Mouse (Mus musculus): ENCODE data around the gene Macrod2. TPM values are rescaled to one million over a fixed set of nuclear protein-coding genes. Genes with fewer than 3 reads are reported as not detected.

Macrod2 gene
- polyA plus RNA-seq, 1 experiment from 2014 or later, result 19.9 TPM

DNA sequence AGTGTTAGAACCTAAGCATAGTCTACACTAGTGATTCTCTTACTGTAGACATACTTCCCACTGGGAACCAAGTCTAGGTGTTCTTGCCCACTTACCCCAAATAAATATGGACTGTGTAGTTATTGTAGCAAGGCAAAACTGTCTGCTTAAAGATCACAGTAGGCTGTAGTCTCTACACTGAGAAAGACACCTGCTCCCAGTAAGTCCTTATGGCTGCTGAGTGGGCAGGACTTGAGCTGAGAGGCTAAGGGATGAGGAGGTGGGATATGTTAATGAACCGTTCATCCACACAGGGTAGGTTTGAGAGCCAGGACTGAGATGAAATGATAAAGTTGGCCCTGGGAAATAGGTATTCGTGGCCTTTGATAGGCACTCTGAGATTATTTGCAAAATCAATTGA, 1869.6 kb downstream of the Macrod2 start:
- no peak overlapping the region for H3K4me3 ChIP-seq (ENCODE audit: low read depth, low read length)
- H3K9me3 ChIP-seq (ENCODE audit: control insufficient read depth, low read length), result no peaks in the 10 kb centered on the region
- H3K9ac ChIP-seq (ENCODE audit: low read depth, low read length), result no peak overlapping the region
- ATAC-seq (replicated peaks; ENCODE audit: low FRiP score) (no peak; the same call in 1 of the 2 replicates), DNase-seq (ENCODE audit: low spot score) (no peak)
- no peaks in the 10 kb centered on the region for H3K27me3 ChIP-seq (replicated peaks; ENCODE audit: control insufficient read depth, insufficient read depth, low read length)
- H3K36me3 ChIP-seq (ENCODE audit: control insufficient read depth, insufficient read depth, low read length), result no peaks in the 10 kb centered on the region
- H3K27ac ChIP-seq (ENCODE audit: low read depth, low read length), result no peak overlapping the region
- no peak overlapping the region for H3K4me2 ChIP-seq
- 63% methylated on average over 2 of the region's 2 CpGs for WGBS
- H3K4me1 ChIP-seq (replicated peaks; ENCODE audit: control insufficient read depth, insufficient read depth, low read length), result no peaks in the 10 kb centered on the region

DNA sequence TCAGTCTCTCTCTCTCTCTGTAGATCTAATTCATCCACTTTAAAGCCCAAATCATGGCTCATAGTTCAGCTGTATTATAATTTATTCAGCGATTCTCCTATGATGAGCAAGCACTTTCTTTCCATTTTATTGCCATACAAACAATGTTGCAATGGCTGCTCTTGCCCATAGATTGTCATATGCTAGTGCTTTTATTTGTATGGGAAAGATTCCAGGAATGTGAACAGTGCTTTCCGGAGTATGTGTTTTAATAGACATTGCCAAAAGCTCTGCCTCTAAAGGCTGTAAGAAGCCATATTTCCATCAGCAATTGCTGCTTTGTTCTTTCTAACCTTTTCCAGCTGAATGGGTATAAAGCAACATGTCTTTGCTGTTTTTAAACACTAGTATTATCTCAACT, 1872.7 kb downstream of the Macrod2 start:
- Histone ChIP-seq H3K4me1 (replicated peaks; ENCODE audit: control insufficient read depth, insufficient read depth, low read length) (no peaks in the 10 kb centered on the region), H3K27ac (ENCODE audit: low read depth, low read length) (no peak overlapping the region), H3K4me3 (ENCODE audit: low read depth, low read length) (no peak overlapping the region), H3K27me3 (replicated peaks; ENCODE audit: control insufficient read depth, insufficient read depth, low read length) (no peaks in the 10 kb centered on the region), H3K9ac (ENCODE audit: low read depth, low read length) (no peak overlapping the region), H3K4me2 (no peak overlapping the region), H3K36me3 (ENCODE audit: control insufficient read depth, insufficient read depth, low read length) (no peaks in the 10 kb centered on the region), H3K9me3 (ENCODE audit: control insufficient read depth, low read length) (no peaks in the 10 kb centered on the region)
- 86% methylated on average over 2 of the region's 2 CpGs for WGBS
- ATAC-seq (replicated peaks; ENCODE audit: low FRiP score) (no peak), DNase-seq (ENCODE audit: low spot score) (no peak)

DNA sequence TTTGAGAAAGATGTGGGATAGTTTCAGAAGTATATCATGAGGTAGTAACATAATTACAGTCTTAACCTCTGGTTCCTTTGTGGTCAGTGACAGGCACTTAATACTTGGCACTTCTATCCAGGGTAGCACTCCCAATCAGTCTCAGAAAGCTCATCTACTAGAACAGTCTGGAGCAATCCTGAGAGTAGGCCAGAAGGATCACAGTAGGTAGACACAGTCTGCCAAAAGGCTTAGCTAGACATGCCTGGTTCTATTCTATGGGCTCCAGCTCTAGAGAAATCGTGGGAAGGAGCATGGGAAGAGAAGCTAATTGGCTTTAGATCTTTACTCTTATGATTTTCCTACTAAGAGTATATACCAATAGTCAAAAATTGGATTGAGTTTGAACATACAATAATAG, 1891.7 kb downstream of the Macrod2 start:
- WGBS, result 40% methylated on average over 1 of the region's 1 CpGs
- Histone ChIP-seq H3K9ac (ENCODE audit: low read depth, low read length) (no peak overlapping the region), H3K4me2 (no peak overlapping the region), H3K4me3 (ENCODE audit: low read depth, low read length) (no peak overlapping the region), H3K9me3 (ENCODE audit: control insufficient read depth, low read length) (no peaks in the 10 kb centered on the region), H3K36me3 (ENCODE audit: control insufficient read depth, insufficient read depth, low read length) (no peaks in the 10 kb centered on the region), H3K4me1 (replicated peaks; ENCODE audit: control insufficient read depth, insufficient read depth, low read length) (no peaks in the 10 kb centered on the region), H3K27me3 (replicated peaks; ENCODE audit: control insufficient read depth, insufficient read depth, low read length) (no peaks in the 10 kb centered on the region), H3K27ac (ENCODE audit: low read depth, low read length) (no peak overlapping the region)
- DNase-seq (ENCODE audit: low spot score) (no peak), ATAC-seq (replicated peaks; ENCODE audit: low FRiP score) (no peak)

DNA sequence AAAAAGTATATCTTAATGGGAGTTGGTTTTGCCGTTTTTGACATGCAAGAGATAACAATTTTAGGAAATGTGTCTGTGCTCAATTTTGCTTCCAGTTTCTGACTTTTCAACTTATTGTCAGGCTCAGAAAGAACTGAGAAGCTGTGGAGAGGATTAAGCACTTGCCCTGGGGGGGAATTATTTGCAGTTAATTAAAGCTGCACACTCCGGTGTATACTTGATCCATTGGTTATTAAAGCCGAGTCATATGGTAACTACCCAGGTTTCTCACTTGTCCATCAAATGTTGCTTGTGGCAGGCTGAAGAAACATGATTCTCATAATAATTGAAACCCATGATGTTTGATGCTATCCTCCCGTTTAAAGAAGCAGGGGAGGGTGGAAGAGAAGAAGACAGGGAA, 1899.7 kb downstream of the Macrod2 start:
- no peak overlapping the region for H3K4me3 ChIP-seq (ENCODE audit: low read depth, low read length)
- no peak for ATAC-seq (replicated peaks; ENCODE audit: low FRiP score)
- 81% methylated on average over 4 of the region's 4 CpGs for WGBS

DNA sequence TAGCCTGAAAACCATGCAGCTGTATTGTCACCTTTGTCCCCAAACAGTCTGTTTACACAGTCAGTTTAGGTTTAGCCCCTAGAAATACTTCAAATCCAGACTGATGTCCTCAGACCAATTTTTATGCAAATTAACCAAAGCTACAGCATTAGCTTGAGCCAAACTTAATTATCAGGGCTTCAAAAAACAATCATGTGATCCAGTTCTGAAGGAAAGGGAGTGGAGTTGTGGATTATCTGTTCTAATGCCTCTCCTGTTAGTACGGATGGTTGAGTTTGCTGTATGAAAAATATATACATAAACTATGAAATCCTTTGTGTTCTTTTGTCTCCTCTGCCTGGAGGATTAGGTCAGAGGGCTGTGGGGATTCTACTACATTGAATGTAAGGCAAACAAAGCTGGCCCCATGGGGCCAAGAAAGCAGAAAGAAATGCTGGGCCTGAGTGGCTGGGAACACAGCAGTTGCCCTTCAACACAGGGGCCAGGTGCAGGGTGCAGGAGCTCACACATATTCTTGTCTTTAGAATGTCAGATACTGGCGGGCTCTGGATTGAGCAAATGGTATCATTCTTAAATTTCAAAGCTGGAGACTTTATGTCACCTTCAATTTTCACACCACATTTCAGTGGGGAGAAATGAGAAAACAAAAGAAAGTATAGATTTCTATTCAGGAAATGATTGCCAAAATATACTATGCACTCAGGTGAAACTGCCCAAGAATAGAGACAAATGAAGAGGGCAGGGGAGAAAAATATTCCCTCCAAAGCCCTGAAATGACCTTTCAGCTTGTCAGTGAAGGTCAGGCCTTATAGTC, 1908.2 kb downstream of the Macrod2 start:
- 46% methylated on average over 2 of the region's 2 CpGs for WGBS
- no peaks in the 10 kb centered on the region for H3K4me1 ChIP-seq (replicated peaks; ENCODE audit: control insufficient read depth, insufficient read depth, low read length)
- no peak for ATAC-seq (replicated peaks; ENCODE audit: low FRiP score)

More for the DNA sequence above, 1899.7 kb downstream of the Macrod2 start:
- no peak overlapping the region for H3K9ac ChIP-seq (ENCODE audit: low read depth, low read length)
- H3K4me2 ChIP-seq, result no peak overlapping the region
- no peak for DNase-seq (ENCODE audit: low spot score)
- H3K27ac ChIP-seq (ENCODE audit: low read depth, low read length), result no peak overlapping the region
- H3K4me1 ChIP-seq (replicated peaks; ENCODE audit: control insufficient read depth, insufficient read depth, low read length), result no peaks in the 10 kb centered on the region
- H3K27me3 ChIP-seq (replicated peaks; ENCODE audit: control insufficient read depth, insufficient read depth, low read length), result no peaks in the 10 kb centered on the region
- H3K36me3 ChIP-seq (ENCODE audit: control insufficient read depth, insufficient read depth, low read length), result no peaks in the 10 kb centered on the region
- no peaks in the 10 kb centered on the region for H3K9me3 ChIP-seq (ENCODE audit: control insufficient read depth, low read length)

GRCm38 (mm10) chr2:142303912-142304182, 1908.7 kb downstream of the Macrod2 start:
- Histone ChIP-seq H3K4me2 (no peak overlapping the region), H3K9me3 (ENCODE audit: control insufficient read depth, low read length) (no peaks in the 10 kb centered on the region), H3K27me3 (replicated peaks; ENCODE audit: control insufficient read depth, insufficient read depth, low read length) (no peaks in the 10 kb centered on the region), H3K4me3 (ENCODE audit: low read depth, low read length) (no peak overlapping the region), H3K9ac (ENCODE audit: low read depth, low read length) (no peak overlapping the region), H3K4me1 (replicated peaks; ENCODE audit: control insufficient read depth, insufficient read depth, low read length) (no peaks in the 10 kb centered on the region), H3K36me3 (ENCODE audit: control insufficient read depth, insufficient read depth, low read length) (no peaks in the 10 kb centered on the region), H3K27ac (ENCODE audit: low read depth, low read length) (no peak overlapping the region)
- DNase-seq (ENCODE audit: low spot score) (no peak), ATAC-seq (replicated peaks; ENCODE audit: low FRiP score) (no peak)
- 60% methylated on average over 2 of the region's 2 CpGs for WGBS

More for the DNA sequence above, 1908.2 kb downstream of the Macrod2 start:
- Histone ChIP-seq H3K4me2 (no peak overlapping the region), H3K4me3 (ENCODE audit: low read depth, low read length) (no peak overlapping the region), H3K27me3 (replicated peaks; ENCODE audit: control insufficient read depth, insufficient read depth, low read length) (no peaks in the 10 kb centered on the region), H3K36me3 (ENCODE audit: control insufficient read depth, insufficient read depth, low read length) (no peaks in the 10 kb centered on the region), H3K9me3 (ENCODE audit: control insufficient read depth, low read length) (no peaks in the 10 kb centered on the region), H3K9ac (ENCODE audit: low read depth, low read length) (no peak overlapping the region), H3K27ac (ENCODE audit: low read depth, low read length) (no peak overlapping the region)
- no peak for DNase-seq (ENCODE audit: low spot score)

GRCm38 (mm10) chr2:142323158-142323557, 1928.0 kb downstream of the Macrod2 start:
- Histone ChIP-seq H3K27ac (ENCODE audit: low read depth, low read length) (no peak overlapping the region), H3K4me2 (no peak overlapping the region), H3K9me3 (ENCODE audit: control insufficient read depth, low read length) (no peaks in the 10 kb centered on the region), H3K36me3 (ENCODE audit: control insufficient read depth, insufficient read depth, low read length) (no peaks in the 10 kb centered on the region), H3K27me3 (replicated peaks; ENCODE audit: control insufficient read depth, insufficient read depth, low read length) (no peaks in the 10 kb centered on the region), H3K9ac (ENCODE audit: low read depth, low read length) (no peak overlapping the region), H3K4me3 (ENCODE audit: low read depth, low read length) (no peak overlapping the region), H3K4me1 (replicated peaks; ENCODE audit: control insufficient read depth, insufficient read depth, low read length) (no peaks in the 10 kb centered on the region)
- ATAC-seq (replicated peaks; ENCODE audit: low FRiP score) (no peak), DNase-seq (ENCODE audit: low spot score) (no peak)
- 71% methylated on average over 3 of the region's 3 CpGs for WGBS

DNA sequence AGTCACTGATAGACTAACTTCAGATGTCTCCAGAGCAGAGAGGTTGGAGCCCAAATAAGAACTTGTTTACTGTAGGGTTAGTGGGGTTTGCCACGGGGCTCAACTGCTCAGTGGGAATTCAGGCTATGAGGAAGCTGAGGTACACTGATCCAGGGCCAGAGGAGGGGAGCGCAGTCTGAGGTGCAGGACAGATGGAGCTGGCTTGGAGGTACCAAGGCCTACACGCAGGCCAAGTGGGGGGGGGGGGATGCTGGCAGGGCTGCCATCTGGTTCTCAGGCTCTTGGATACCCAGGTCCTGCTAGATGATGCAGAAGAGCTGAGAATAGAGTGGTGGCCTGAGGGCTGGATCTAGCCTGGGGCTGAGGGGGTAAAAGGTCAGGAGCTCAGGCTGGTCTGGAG, 1931.6 kb downstream of the Macrod2 start:
- H3K4me2 ChIP-seq, result no peak overlapping the region
- H3K9ac ChIP-seq (ENCODE audit: low read depth, low read length), result no peak overlapping the region
- H3K4me1 ChIP-seq (replicated peaks; ENCODE audit: control insufficient read depth, insufficient read depth, low read length), result no peaks in the 10 kb centered on the region
- H3K27me3 ChIP-seq (replicated peaks; ENCODE audit: control insufficient read depth, insufficient read depth, low read length), result no peaks in the 10 kb centered on the region
- H3K27ac ChIP-seq (ENCODE audit: low read depth, low read length), result no peak overlapping the region
- no peaks in the 10 kb centered on the region for H3K36me3 ChIP-seq (ENCODE audit: control insufficient read depth, insufficient read depth, low read length)
- 72% methylated on average over 3 of the region's 3 CpGs for WGBS
- no peak overlapping the region for H3K4me3 ChIP-seq (ENCODE audit: low read depth, low read length)
- no peaks in the 10 kb centered on the region for H3K9me3 ChIP-seq (ENCODE audit: control insufficient read depth, low read length)
- no peak for ATAC-seq (replicated peaks; ENCODE audit: low FRiP score)
- DNase-seq (ENCODE audit: low spot score), result no peak

DNA sequence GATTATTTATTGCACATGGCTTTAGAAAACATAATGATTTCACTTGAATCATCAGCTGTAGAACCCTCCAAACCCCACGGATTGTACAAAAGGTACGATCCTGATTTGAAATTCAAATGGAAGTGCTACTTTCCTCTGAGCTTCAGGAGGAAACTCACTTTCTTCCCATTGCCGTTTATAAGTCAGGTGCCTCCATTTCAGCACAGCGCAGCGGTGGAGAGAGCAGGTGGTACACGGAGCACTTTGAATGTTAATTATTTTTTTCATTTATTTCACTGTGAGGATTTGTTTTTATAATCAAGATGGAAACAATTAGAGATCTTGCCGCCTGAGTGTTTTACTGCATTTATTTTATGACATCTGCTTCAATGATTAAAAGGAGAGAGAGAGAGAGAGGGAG, 1934.7 kb downstream of the Macrod2 start:
- no peak for DNase-seq (ENCODE audit: low spot score)
- no peak overlapping the region for H3K4me2 ChIP-seq
- ATAC-seq (replicated peaks; ENCODE audit: low FRiP score), result no peak
- no peak overlapping the region for H3K9ac ChIP-seq (ENCODE audit: low read depth, low read length)
- H3K4me1 ChIP-seq (replicated peaks; ENCODE audit: control insufficient read depth, insufficient read depth, low read length), result no peaks in the 10 kb centered on the region
- H3K27ac ChIP-seq (ENCODE audit: low read depth, low read length), result no peak overlapping the region
- 71% methylated on average over 7 of the region's 7 CpGs for WGBS
- H3K36me3 ChIP-seq (ENCODE audit: control insufficient read depth, insufficient read depth, low read length), result no peaks in the 10 kb centered on the region
- H3K9me3 ChIP-seq (ENCODE audit: control insufficient read depth, low read length), result no peaks in the 10 kb centered on the region
- no peaks in the 10 kb centered on the region for H3K27me3 ChIP-seq (replicated peaks; ENCODE audit: control insufficient read depth, insufficient read depth, low read length)
- no peak overlapping the region for H3K4me3 ChIP-seq (ENCODE audit: low read depth, low read length)
